Mouse (Mus musculus): Measurements from ENCODE around the gene Cyp39a1. TPM values are rescaled to one million over a fixed set of nuclear protein-coding genes. Genes with fewer than 3 reads are reported as not detected.

Cyp39a1 gene
- polyA plus RNA-seq, 1 experiment from 2014 or later = 43.2 TPM

GRCm38 (mm10) chr17:43646925-43647324 lies 20.3 kb upstream of the Cyp39a1 start:
- Histone ChIP-seq H3K4me1 (peaks cover 8% of the 10 kb centered on the region; the same call in 1 of the 2 replicates), H3K9me3 (no peaks in the 10 kb centered on the region), H3K4me2 (no peak overlapping the region), H3K36me3 (no peaks in the 10 kb centered on the region), H3K27ac (no peak overlapping the region), H3K4me3 (no peak overlapping the region), H3K9ac (no peak overlapping the region), H3K27me3 (no peaks in the 10 kb centered on the region)
- WGBS = 49% methylated on average over 5 of the region's 5 CpGs
- no peak for ATAC-seq (ENCODE audit: borderline replicate concordance, extremely low read depth, low FRiP score, low TSS enrichment)

- no peak for ATAC-seq (ENCODE audit: borderline replicate concordance, extremely low read depth, low FRiP score, low TSS enrichment)
- Histone ChIP-seq H3K4me2 (no peak overlapping the region), H3K4me3 (no peak overlapping the region), H3K36me3 (no peaks in the 10 kb centered on the region), H3K27ac (no peak overlapping the region), H3K9me3 (no peaks in the 10 kb centered on the region), H3K27me3 (no peaks in the 10 kb centered on the region), H3K4me1 (no peaks in the 10 kb centered on the region), H3K9ac (no peak overlapping the region)
- WGBS = 87% methylated on average over 10 of the region's 10 CpGs
These were observed 17.4 kb upstream of the Cyp39a1 start for GRCm38 (mm10) chr17:43649641-43650436.

- Histone ChIP-seq H3K4me3 (no peak overlapping the region), H3K9ac (no peak overlapping the region), H3K36me3 (no peaks in the 10 kb centered on the region), H3K27ac (no peak overlapping the region), H3K27me3 (no peaks in the 10 kb centered on the region), H3K9me3 (no peaks in the 10 kb centered on the region), H3K4me2 (no peak overlapping the region), H3K4me1 (no peaks in the 10 kb centered on the region)
- no peak for ATAC-seq (ENCODE audit: borderline replicate concordance, extremely low read depth, low FRiP score, low TSS enrichment)
- WGBS = 69% methylated on average over 14 of the region's 14 CpGs
These were observed 15.7 kb upstream of the Cyp39a1 start for GRCm38 (mm10) chr17:43651314-43652046.

- H3K9ac ChIP-seq = peak within 1 kb of the TSS; percentile 65
- H3K27me3 ChIP-seq = no peaks in the 10 kb centered on the region
- under 1% methylated on average over 41 of the region's 41 CpGs for WGBS
- H3K4me2 ChIP-seq = peak within 1 kb of the TSS; percentile 93
- no peaks in the 10 kb centered on the region for H3K9me3 ChIP-seq
- H3K36me3 ChIP-seq = no peaks in the 10 kb centered on the region
- H3K4me1 ChIP-seq = peaks cover 25% of the 10 kb centered on the region
- ATAC-seq (ENCODE audit: borderline replicate concordance, extremely low read depth, low FRiP score, low TSS enrichment) = peak; percentile 98
- H3K4me3 ChIP-seq = peak within 1 kb of the TSS; percentile 89
- H3K27ac ChIP-seq = peak within 1 kb of the TSS; percentile 71
These were observed 492 bp upstream of the Cyp39a1 start, which contains the start of gene Slc25a27 for GRCm38 (mm10) chr17:43666576-43667289. TSS of gene Slc25a27 (minus strand) at chr17:43667214.

- Histone ChIP-seq H3K4me1 (peaks cover 25% of the 10 kb centered on the region), H3K4me3 (peak overlapping the region; percentile 89), H3K4me2 (peak overlapping the region; percentile 93), H3K27ac (peak overlapping the region; percentile 37; the same call in 1 of the 2 replicates), H3K9me3 (no peaks in the 10 kb centered on the region), H3K9ac (no peak overlapping the region), H3K36me3 (no peaks in the 10 kb centered on the region), H3K27me3 (no peaks in the 10 kb centered on the region)
- ATAC-seq (ENCODE audit: borderline replicate concordance, extremely low read depth, low FRiP score, low TSS enrichment) = no peak
- WGBS = 47% methylated on average over 6 of the region's 6 CpGs
These were observed 2.0 kb downstream of the Cyp39a1 start for GRCm38 (mm10) chr17:43669145-43669695.

- H3K4me3 ChIP-seq = no peak overlapping the region
- no peak overlapping the region for H3K27ac ChIP-seq
- no peak overlapping the region for H3K4me2 ChIP-seq
- 44% methylated on average over 4 of the region's 4 CpGs for WGBS
- H3K36me3 ChIP-seq = no peaks in the 10 kb centered on the region
- no peaks in the 10 kb centered on the region for H3K27me3 ChIP-seq
- peaks cover 27% of the 10 kb centered on the region for H3K4me1 ChIP-seq
- no peak for ATAC-seq (ENCODE audit: borderline replicate concordance, extremely low read depth, low FRiP score, low TSS enrichment)
- no peaks in the 10 kb centered on the region for H3K9me3 ChIP-seq
- no peak overlapping the region for H3K9ac ChIP-seq
These were observed 4.7 kb downstream of the Cyp39a1 start for GRCm38 (mm10) chr17:43671907-43672306.

- Histone ChIP-seq H3K4me1 (peaks cover 12% of the 10 kb centered on the region), H3K9ac (no peak overlapping the region), H3K27ac (no peak overlapping the region), H3K27me3 (no peaks in the 10 kb centered on the region), H3K9me3 (no peaks in the 10 kb centered on the region), H3K4me3 (no peak overlapping the region), H3K36me3 (no peaks in the 10 kb centered on the region), H3K4me2 (no peak overlapping the region)
- WGBS = 0% methylated on average over 1 of the region's 1 CpGs
- peak; percentile 68; the same call in 1 of the 2 replicates for ATAC-seq (ENCODE audit: borderline replicate concordance, extremely low read depth, low FRiP score, low TSS enrichment)
These were observed 8.0 kb downstream of the Cyp39a1 start for GRCm38 (mm10) chr17:43675228-43675627.

GRCm38 (mm10) chr17:43676241-43676640 lies 9.0 kb downstream of the Cyp39a1 start:
- 78% methylated on average over 1 of the region's 1 CpGs for WGBS
- H3K4me1 ChIP-seq = peaks cover 8% of the 10 kb centered on the region
- no peak for ATAC-seq (ENCODE audit: borderline replicate concordance, extremely low read depth, low FRiP score, low TSS enrichment)

GRCm38 (mm10) chr17:43677317-43677716 lies 10.1 kb downstream of the Cyp39a1 start:
- Histone ChIP-seq H3K4me1 (peaks cover 8% of the 10 kb centered on the region), H3K9me3 (no peaks in the 10 kb centered on the region), H3K36me3 (peaks cover 6% of the 10 kb centered on the region; the same call in 1 of the 2 replicates), H3K27me3 (no peaks in the 10 kb centered on the region), H3K9ac (no peak overlapping the region), H3K4me3 (no peak overlapping the region), H3K4me2 (no peak overlapping the region), H3K27ac (no peak overlapping the region)
- ATAC-seq (ENCODE audit: borderline replicate concordance, extremely low read depth, low FRiP score, low TSS enrichment) = no peak
- 9% methylated on average over 1 of the region's 1 CpGs for WGBS

More at GRCm38 (mm10) chr17:43676241-43676640, 9.0 kb downstream of the Cyp39a1 start:
- Histone ChIP-seq H3K27me3 (no peaks in the 10 kb centered on the region), H3K27ac (no peak overlapping the region), H3K4me2 (no peak overlapping the region), H3K9me3 (no peaks in the 10 kb centered on the region), H3K9ac (no peak overlapping the region), H3K36me3 (peaks cover 3% of the 10 kb centered on the region; the same call in 1 of the 2 replicates), H3K4me3 (no peak overlapping the region)

- H3K27me3 ChIP-seq = no peaks in the 10 kb centered on the region
- no peak overlapping the region for H3K4me3 ChIP-seq
- no peak overlapping the region for H3K27ac ChIP-seq
- no peak overlapping the region for H3K9ac ChIP-seq
- H3K4me2 ChIP-seq = no peak overlapping the region
- H3K36me3 ChIP-seq = peaks cover 31% of the 10 kb centered on the region
- no peaks in the 10 kb centered on the region for H3K4me1 ChIP-seq
- 79% methylated on average over 7 of the region's 7 CpGs for WGBS
- H3K9me3 ChIP-seq = no peaks in the 10 kb centered on the region
- no peak for ATAC-seq (ENCODE audit: borderline replicate concordance, extremely low read depth, low FRiP score, low TSS enrichment)
These were observed 16.9 kb downstream of the Cyp39a1 start for GRCm38 (mm10) chr17:43684086-43684485.

- no peak for ATAC-seq (ENCODE audit: borderline replicate concordance, extremely low read depth, low FRiP score, low TSS enrichment)
- Histone ChIP-seq H3K4me1 (no peaks in the 10 kb centered on the region), H3K36me3 (peaks cover 31% of the 10 kb centered on the region), H3K4me3 (no peak overlapping the region), H3K27me3 (no peaks in the 10 kb centered on the region), H3K27ac (no peak overlapping the region), H3K9ac (no peak overlapping the region), H3K9me3 (no peaks in the 10 kb centered on the region), H3K4me2 (no peak overlapping the region)
- 92% methylated on average over 5 of the region's 5 CpGs for WGBS
These were observed 17.4 kb downstream of the Cyp39a1 start for GRCm38 (mm10) chr17:43684638-43685037.
